Mouse (Mus musculus) E14TG2a.4 (cell line): ENCODE results near the gene Il1rl2.

Experiments used
- H3K27me3 ChIP-seq: 2 replicates; pipeline ENCODE4 v1.6.1; 2014; ENCODE audit warnings: low read length, control low read depth; ENCODE audit not compliant: insufficient read depth
- H3K36me3 ChIP-seq: 2 replicates; pipeline ENCODE4 v1.6.1; 2014; ENCODE audit warnings: low read length, control low read depth; ENCODE audit not compliant: insufficient read depth
- H3K4me1 ChIP-seq: replicated peaks from 2 replicates; pipeline ENCODE4 v1.6.1; 2014; ENCODE audit warnings: low read depth, low read length, control low read depth
- H3K4me3 ChIP-seq: replicated peaks from 2 replicates; pipeline ENCODE4 v1.5.1; 2014; ENCODE audit warnings: mild to moderate bottlenecking, low read length
- H3K9me3 ChIP-seq: 2 replicates; pipeline ENCODE4 v1.6.1; 2014; ENCODE audit warnings: low read length, control low read depth
- CTCF ChIP-seq: conservative IDR thresholded peaks from 2 replicates; pipeline ENCODE4 v1.5.1; 2014; ENCODE audit warnings: low read length
- NANOG ChIP-seq: IDR thresholded peaks from 2 replicates; pipeline ENCODE4 v1.6.1; 2014; ENCODE audit warnings: borderline replicate concordance, low read length, mixed read lengths
- POU5F1 ChIP-seq: IDR thresholded peaks from 2 replicates; pipeline ENCODE4 v1.6.1; 2014; ENCODE audit warnings: low read length, borderline replicate concordance

Gene Il1rl2

GRCm38 (mm10) chr1:40311123-40311522 is 13.3 kb upstream of the Il1rl2 start:
- peaks cover 15% of the 10 kb centered on the region for H3K4me1 ChIP-seq
- TF ChIP-seq POU5F1 (no peak), CTCF (no peak), NANOG (no peak)
- H3K4me3 ChIP-seq, result no peak overlapping the region
- peaks cover 8% of the 10 kb centered on the region for H3K9me3 ChIP-seq
- H3K27me3 ChIP-seq, result peaks cover 8% of the 10 kb centered on the region; the same call in 1 of the 2 replicates
- H3K36me3 ChIP-seq, result no peaks in the 10 kb centered on the region

- Histone ChIP-seq H3K4me3 (no peak overlapping the region), H3K27me3 (peaks cover 8% of the 10 kb centered on the region; the same call in 1 of the 2 replicates), H3K36me3 (no peaks in the 10 kb centered on the region), H3K9me3 (peaks cover 5% of the 10 kb centered on the region; the same call in 1 of the 2 replicates), H3K4me1 (peaks cover 15% of the 10 kb centered on the region)
- TF ChIP-seq CTCF (no peak), NANOG (no peak), POU5F1 (no peak)
Observed at GRCm38 (mm10) chr1:40311625-40312024, 12.8 kb upstream of the Il1rl2 start.

- Histone ChIP-seq H3K4me1 (peaks cover 15% of the 10 kb centered on the region), H3K27me3 (peaks cover 8% of the 10 kb centered on the region; the same call in 1 of the 2 replicates), H3K4me3 (peak overlapping the region; percentile 35), H3K9me3 (peaks cover 5% of the 10 kb centered on the region; the same call in 1 of the 2 replicates), H3K36me3 (no peaks in the 10 kb centered on the region)
- TF ChIP-seq NANOG, result no peak
- no peak for TF ChIP-seq POU5F1
- TF ChIP-seq CTCF, result no peak
Observed at GRCm38 (mm10) chr1:40314016-40314415, 10.4 kb upstream of the Il1rl2 start.

- Histone ChIP-seq H3K4me1 (peaks cover 13% of the 10 kb centered on the region), H3K27me3 (peaks cover 14% of the 10 kb centered on the region), H3K4me3 (no peak overlapping the region), H3K36me3 (no peaks in the 10 kb centered on the region), H3K9me3 (no peaks in the 10 kb centered on the region)
- TF ChIP-seq POU5F1 (no peak), NANOG (no peak), CTCF (no peak)
Observed at GRCm38 (mm10) chr1:40317657-40318056, 6.8 kb upstream of the Il1rl2 start.

- H3K27me3 ChIP-seq, result peaks cover 39% of the 10 kb centered on the region
- H3K9me3 ChIP-seq, result no peaks in the 10 kb centered on the region
- no peak for TF ChIP-seq POU5F1
- TF ChIP-seq NANOG, result no peak
- no peak for TF ChIP-seq CTCF
- H3K4me1 ChIP-seq, result peaks cover 27% of the 10 kb centered on the region
- H3K36me3 ChIP-seq, result no peaks in the 10 kb centered on the region
- no peak overlapping the region for H3K4me3 ChIP-seq
Observed at GRCm38 (mm10) chr1:40321824-40322223, 2.6 kb upstream of the Il1rl2 start.

GRCm38 (mm10) chr1:40322543-40322942 is 1.9 kb upstream of the Il1rl2 start:
- Histone ChIP-seq H3K27me3 (peaks cover 45% of the 10 kb centered on the region), H3K9me3 (no peaks in the 10 kb centered on the region), H3K36me3 (no peaks in the 10 kb centered on the region), H3K4me1 (peaks cover 27% of the 10 kb centered on the region), H3K4me3 (no peak overlapping the region)
- TF ChIP-seq NANOG (no peak), POU5F1 (no peak), CTCF (no peak)

- Histone ChIP-seq H3K36me3 (no peaks in the 10 kb centered on the region), H3K4me1 (peaks cover 27% of the 10 kb centered on the region), H3K4me3 (peak overlapping the region; percentile 72), H3K27me3 (peaks cover 55% of the 10 kb centered on the region), H3K9me3 (no peaks in the 10 kb centered on the region)
- TF ChIP-seq CTCF (no peak), NANOG (no peak), POU5F1 (no peak)
Observed at GRCm38 (mm10) chr1:40324955-40325702, 719 bp downstream of the Il1rl2 start.

GRCm38 (mm10) chr1:40325711-40326327 is 1.4 kb downstream of the Il1rl2 start:
- Histone ChIP-seq H3K9me3 (no peaks in the 10 kb centered on the region), H3K4me3 (peak overlapping the region; percentile 72), H3K4me1 (peaks cover 27% of the 10 kb centered on the region), H3K27me3 (peaks cover 52% of the 10 kb centered on the region), H3K36me3 (no peaks in the 10 kb centered on the region)
- TF ChIP-seq POU5F1 (no peak), NANOG (no peak), CTCF (no peak)

- Histone ChIP-seq H3K4me1 (peaks cover 27% of the 10 kb centered on the region), H3K36me3 (no peaks in the 10 kb centered on the region)
- TF ChIP-seq NANOG (no peak), CTCF (no peak), POU5F1 (no peak)
Observed at GRCm38 (mm10) chr1:40327604-40328003, 3.2 kb downstream of the Il1rl2 start.

More at GRCm38 (mm10) chr1:40327604-40328003, 3.2 kb downstream of the Il1rl2 start:
- H3K4me3 ChIP-seq, result no peak overlapping the region
- peaks cover 50% of the 10 kb centered on the region for H3K27me3 ChIP-seq
- H3K9me3 ChIP-seq, result no peaks in the 10 kb centered on the region
